Mouse (Mus musculus): ENCODE measurements around the gene Srxn1. TPM values are rescaled to one million over a fixed set of nuclear protein-coding genes. Genes with fewer than 3 reads are reported as not detected.

Srxn1 gene
- polyA plus RNA-seq, 1 experiment from 2014 or later = 7.7 TPM

Other genes starting within 250 kb of the Srxn1 start
- gene Angpt4, start 194.3 kb upstream of the Srxn1 start, polyA plus RNA-seq (2015; fragmentation: Nextera tagmentation; extraction: Ambion mirVana) = 0.05 and 0.28 TPM in 2 replicates
- 9.3 and 10.2 TPM in 2 replicates for gene Fam110a, start 125.3 kb upstream of the Srxn1 start, polyA plus RNA-seq (2015; fragmentation: Nextera tagmentation; extraction: Ambion mirVana)
- gene Slc52a3, start 109.0 kb upstream of the Srxn1 start, polyA plus RNA-seq (2015; fragmentation: Nextera tagmentation; extraction: Ambion mirVana) = 0.17 and 0.25 TPM in 2 replicates
- 0.04 TPM in 1 of 2 replicates, not detected in the other for gene Scrt2, start 24.0 kb upstream of the Srxn1 start, polyA plus RNA-seq (2015; fragmentation: Nextera tagmentation; extraction: Ambion mirVana)
- gene Tcf15, start 38.0 kb downstream of the Srxn1 start, polyA plus RNA-seq (2015; fragmentation: Nextera tagmentation; extraction: Ambion mirVana) = 9.2 and 9.4 TPM in 2 replicates
- gene Csnk2a1, start 121.3 kb downstream of the Srxn1 start, polyA plus RNA-seq (2015; fragmentation: Nextera tagmentation; extraction: Ambion mirVana) = 52.5 and 71.1 TPM in 2 replicates
- gene Tbc1d20, start 188.3 kb downstream of the Srxn1 start, polyA plus RNA-seq (2015; fragmentation: Nextera tagmentation; extraction: Ambion mirVana) = 29.1 and 30.4 TPM in 2 replicates
- gene Rbck1, start 227.1 kb downstream of the Srxn1 start, polyA plus RNA-seq (2015; fragmentation: Nextera tagmentation; extraction: Ambion mirVana) = 60.7 and 66.3 TPM in 2 replicates
- 4.5 and 6.5 TPM in 2 replicates for gene Trib3, start 238.5 kb downstream of the Srxn1 start, polyA plus RNA-seq (2015; fragmentation: Nextera tagmentation; extraction: Ambion mirVana)